Mouse (Mus musculus) kidney, postnatal 36 days (tissue): ENCODE results near the gene B4galt1.
A peak's percentile ranks its signal among the peaks of the same experiment; 100 is the strongest.

Experiments
- DNase-seq, 2 experiments: peaks; one replicate each; pipeline ENCODE4 v3.0.0; 2021 to 2022; ENCODE audit warnings: mixed read lengths in 2 of 2

The B4galt1 gene

DNA sequence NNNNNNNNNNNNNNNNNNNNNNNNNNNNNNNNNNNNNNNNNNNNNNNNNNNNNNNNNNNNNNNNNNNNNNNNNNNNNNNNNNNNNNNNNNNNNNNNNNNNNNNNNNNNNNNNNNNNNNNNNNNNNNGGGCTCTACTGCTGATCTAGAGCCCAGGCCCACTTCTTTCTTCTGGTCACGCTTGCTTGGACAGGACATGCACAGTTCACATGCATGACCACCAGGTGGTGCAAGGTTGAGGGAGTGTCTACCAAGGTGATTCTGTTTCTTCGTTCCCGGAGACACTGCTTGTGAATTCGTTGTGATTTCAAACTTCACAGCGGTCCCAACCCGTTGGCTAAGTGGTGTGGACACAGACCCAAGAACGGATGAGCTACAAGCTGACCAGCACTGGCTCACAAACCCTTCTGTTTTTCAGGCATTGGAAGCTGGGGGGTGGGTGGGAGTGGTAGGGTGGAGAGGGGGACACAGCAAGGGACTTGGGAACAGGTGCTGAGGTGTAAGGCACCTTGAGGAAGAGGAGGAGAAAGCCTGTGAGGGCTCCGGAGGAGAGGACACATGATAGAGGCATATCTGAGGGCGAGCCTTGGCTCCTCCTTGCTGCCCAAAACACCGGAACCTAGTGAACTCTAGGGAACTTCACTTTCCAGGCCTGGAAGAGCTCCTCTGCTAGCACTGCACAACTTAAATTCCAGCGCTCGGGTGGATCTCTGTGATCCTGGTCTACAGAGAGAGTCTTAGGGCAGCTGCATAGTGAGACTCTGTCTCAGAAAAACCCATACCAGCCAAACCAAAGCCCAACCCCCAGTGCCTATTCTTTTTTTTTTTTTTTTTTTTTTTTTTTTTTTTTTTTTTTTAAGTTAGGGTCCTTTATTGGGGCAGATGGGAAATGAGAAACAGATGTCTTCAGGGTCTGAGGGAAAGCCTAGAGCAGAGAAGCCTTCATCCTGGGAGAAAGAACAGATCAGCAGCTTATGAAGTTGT lies 79.2 kb downstream of the B4galt1 start:
- DNase-seq: peak; percentile 81 to 89

DNA sequence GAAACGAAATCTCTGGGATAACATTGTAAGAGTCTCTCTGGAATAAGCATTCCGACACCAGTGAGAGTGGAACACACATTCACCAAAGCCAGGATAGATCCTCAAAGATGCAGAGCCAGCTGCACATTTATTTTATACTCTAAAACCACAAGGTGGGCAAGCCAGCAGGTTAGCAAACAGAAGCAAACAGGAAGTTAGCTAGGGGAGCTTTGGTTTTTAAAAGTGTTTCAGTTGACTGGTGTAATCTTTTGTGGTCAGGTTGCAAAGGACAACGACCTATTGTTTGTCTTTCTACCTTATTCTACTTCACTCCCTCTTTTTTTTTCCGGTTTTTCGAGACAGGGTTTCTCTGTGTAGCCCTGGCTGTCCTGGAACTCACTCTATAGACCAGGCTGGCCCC lies 93.9 kb downstream of the B4galt1 start:
- no peak for DNase-seq

DNA sequence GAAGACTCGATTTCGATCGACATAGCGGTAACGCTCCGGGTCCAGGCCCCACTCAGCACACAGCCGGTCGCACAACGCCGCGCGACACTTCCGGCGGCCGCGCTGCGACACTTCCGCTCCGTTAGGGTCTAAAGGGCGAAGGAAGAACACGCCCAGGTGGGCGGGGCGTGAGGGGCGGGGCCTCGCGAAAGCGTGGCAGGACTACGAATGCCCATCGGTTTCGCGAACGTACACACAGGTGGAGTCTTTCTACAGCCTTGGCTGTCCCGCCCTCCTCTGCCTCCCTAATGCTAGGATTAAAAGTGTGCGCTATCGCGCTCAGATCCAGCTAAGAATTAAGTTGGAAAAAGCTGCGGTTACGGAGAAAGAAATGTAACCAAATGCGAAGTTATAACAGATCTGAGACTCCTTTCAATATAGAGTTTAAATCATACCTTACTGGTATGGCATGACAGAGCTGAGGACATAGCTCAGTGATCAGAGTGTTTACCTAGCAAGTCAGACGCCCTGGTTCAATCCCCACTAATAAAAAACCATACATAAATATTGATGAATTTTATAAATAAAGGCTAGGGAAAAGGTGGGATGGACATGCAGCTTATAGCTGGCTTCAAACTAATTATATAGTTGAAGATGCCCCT lies 95.9 kb downstream of the B4galt1 start, which contains the start of gene Smu1:
TSS of gene Smu1 (minus strand) at position 144 of the 641 bp plus-strand sequence.
- peak; percentile 97 to 99 for DNase-seq

DNA sequence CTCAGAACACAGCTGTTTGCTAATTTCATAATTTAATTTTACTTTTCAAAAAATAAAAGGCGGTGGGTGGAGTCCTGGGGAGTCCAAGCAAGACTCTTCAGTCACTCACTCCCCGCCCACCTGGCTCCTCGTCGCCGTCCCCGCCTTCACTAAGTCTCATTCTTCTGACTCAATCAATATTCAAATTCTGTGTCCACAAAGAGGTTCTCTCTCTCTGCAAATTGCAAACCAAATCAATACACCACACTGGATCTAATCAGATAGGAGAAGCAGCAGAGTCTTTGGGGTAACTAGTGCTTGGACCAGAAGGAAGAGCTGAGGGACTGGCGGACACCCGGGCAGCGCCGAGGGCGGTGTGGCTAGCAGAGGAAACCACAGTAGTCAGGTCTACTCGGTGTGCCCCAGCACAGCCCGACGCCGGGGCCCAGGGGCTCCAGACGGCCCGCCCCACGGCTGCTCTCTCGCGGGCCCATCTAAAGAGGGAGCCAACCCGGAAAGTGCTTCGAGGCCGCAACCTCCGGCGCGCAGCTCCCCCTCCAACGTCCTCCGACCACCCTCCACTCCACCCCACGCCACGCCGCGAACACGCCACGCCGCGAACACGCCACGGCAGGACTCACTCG lies 96.5 kb downstream of the B4galt1 start:
- DNase-seq: peak in 1 of 2 experiments; percentile 34
